Mouse (Mus musculus): ENCODE measurements around the gene Dop1b.
A peak's percentile ranks its signal among the peaks of the same experiment; 100 is the strongest.

GRCm38 (mm10) chr16:93824799-93825198, 113.1 kb downstream of the Dop1b start:
- TF ChIP-seq EP300 (IDR thresholded peaks at IDR 0.05; ENCODE audit: low read depth): no peak
- TF ChIP-seq CTCF (IDR thresholded peaks at IDR 0.05; ENCODE audit: low read depth): peak; percentile 48

Data from liver, embryonic 14.5 days (tissue).